Mouse (Mus musculus): Measurements from ENCODE around the gene Syde1. TPM values are rescaled to one million over a fixed set of nuclear protein-coding genes. Genes with fewer than 3 reads are reported as not detected.

Syde1 gene
- 2.2 and 3.5 TPM in 2 replicates for polyA plus RNA-seq (2012)

DNA sequence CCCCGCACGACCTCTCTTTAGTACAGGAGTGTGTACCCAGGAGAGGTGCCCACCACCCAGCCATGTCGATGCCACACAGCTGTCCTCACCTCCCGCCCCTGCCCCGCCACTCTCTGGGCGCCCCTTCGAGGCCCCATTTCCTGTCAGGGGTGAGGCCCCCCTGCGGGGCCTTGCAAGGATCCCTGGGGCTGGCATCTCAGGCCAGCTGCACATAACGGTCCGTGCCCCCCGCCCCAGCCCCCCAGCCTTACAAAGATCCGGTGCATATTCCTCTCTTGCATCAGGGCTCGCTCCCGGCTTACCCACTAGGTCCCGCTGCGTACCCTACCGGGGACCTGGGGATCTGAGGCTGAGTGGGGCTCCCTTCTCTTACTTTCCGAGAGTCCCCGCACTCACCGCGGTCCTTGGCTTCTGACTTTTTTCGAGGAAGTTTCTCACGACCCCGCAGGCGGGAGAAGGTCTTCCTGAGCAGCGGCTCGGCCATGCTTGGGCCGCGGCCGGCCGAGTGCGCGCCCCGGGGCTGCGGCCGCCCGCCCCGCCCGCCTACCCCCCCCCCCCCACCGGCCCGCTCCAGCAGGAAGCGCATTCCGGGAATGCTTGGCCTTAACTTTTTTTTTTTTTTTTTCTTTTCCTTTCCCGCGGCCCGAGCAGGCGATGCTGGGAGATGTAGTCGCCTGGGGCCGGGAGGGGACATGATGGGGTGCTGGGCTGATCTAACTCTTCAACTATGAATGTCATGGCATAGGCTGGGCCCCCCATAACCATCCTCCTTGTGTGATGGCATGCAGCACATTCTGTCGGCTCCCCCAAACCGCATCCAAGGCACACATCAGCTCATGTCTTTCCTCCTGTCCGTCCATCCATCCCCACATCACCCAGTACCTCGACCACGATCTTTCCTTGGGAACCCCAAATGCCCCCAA is at the start of gene Syde1:
Gene Syde1, minus strand, starts transcription at position 559 of the 923 bp plus-strand sequence.

DNA sequence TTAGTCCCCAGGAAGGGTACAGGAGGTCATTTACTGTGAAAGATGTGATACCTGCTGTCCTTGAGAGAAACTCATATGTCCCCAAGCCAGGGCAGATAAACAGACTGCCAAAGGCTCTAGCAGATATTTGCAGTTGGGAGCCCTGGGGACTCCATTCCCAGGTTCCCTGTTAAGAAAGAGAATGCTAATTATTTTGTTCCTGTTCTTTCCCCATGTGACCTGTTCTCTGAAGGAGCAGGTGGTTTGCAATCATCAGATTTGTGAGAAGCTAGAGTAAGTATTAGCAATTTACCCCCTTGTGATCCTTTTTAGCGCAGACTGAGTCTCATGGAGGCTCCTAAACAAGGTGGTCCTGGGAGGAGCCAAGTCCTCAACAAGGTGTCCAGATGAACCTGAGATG is 26.2 kb upstream of the Syde1 start, which contains the start of gene Olfr1357:
Gene Olfr1357, minus strand, starts transcription at position 101 of the 400 bp plus-strand sequence.

DNA sequence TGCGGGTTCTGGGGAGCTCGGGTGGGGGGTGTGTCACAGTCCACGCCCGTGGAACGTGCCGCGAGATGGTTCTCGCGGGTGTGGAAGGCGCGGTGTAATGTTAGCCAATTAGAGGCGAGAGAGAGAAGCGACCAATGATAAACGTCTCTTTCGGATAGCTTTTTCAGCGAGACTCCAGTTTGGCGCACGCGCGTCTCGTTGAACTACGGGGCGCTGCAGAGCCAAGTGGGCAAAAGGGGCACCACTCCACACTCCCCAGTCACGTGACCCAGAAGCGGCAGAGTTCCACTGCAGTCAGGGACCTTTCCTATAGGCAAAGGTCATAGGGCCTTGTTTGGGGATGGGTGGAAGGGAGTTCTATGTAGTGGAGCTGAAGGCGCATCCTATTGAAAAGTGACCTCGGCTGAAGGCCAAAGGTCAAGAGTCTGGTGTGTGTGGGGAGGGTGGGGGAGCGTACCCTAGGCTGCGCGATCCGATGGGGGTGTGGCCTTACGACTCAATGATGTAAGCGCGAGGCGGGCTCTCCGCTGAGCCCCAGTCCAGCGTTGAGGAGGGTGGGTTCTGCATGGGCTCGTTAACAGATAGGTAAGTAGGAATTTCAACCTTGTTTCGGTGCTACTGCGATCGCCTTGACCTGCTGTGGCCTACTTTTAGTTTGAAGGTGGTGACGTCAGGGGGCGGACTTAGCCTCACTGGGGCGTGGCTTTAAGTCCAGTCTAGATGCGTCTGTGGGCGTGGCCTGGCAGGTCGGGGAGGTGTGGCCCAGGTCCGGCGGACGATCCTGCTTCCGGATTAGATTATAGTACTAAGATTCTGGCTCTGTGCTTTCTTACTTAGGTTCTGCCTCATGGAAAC is 17.3 kb downstream of the Syde1 start, which contains the start of gene Ilvbl:
Gene Ilvbl, plus strand, starts transcription at position 97 of the 855 bp plus-strand sequence.

Other genes with a start within 250 kb of the Syde1 start
- gene Agpat3, start 239.5 kb downstream of the Syde1 start, polyA plus RNA-seq (2012) = 13.4 and 16.8 TPM in 2 replicates
- 251 and 342 TPM in 2 replicates for gene Rrp1, start 178.9 kb downstream of the Syde1 start, polyA plus RNA-seq (2012)
- gene Cstb, start 166.3 kb downstream of the Syde1 start, polyA plus RNA-seq (2012) = 37.3 and 44.0 TPM in 2 replicates
- gene Pdxk, start 127.0 kb downstream of the Syde1 start, polyA plus RNA-seq (2012) = 15.1 and 19.1 TPM in 2 replicates
- gene Olfr1358, start 74.5 kb downstream of the Syde1 start, polyA plus RNA-seq (2012) = not detected in 2 replicates
- 26.4 and 27.4 TPM in 2 replicates for gene Ilvbl, start 17.6 kb downstream of the Syde1 start, polyA plus RNA-seq (2012)
- gene Olfr1357, start 26.1 kb upstream of the Syde1 start, polyA plus RNA-seq (2012) = not detected in 2 replicates
- not detected in 2 replicates for gene Casp14, start 126.3 kb upstream of the Syde1 start, polyA plus RNA-seq (2012)
- not detected in 2 replicates for gene Ccdc105, start 161.1 kb upstream of the Syde1 start, polyA plus RNA-seq (2012)
- not detected in 2 replicates for gene Slc1a6, start 188.5 kb upstream of the Syde1 start, polyA plus RNA-seq (2012)